Mouse (Mus musculus): ENCODE measurements at regions not wholly inside any gene's neighbourhood (a gene's known extent, or its start where the extent isn't known, plus 50 kb on each side); places are given as distances from the start of the nearest gene placed in this dataset.

DNA sequence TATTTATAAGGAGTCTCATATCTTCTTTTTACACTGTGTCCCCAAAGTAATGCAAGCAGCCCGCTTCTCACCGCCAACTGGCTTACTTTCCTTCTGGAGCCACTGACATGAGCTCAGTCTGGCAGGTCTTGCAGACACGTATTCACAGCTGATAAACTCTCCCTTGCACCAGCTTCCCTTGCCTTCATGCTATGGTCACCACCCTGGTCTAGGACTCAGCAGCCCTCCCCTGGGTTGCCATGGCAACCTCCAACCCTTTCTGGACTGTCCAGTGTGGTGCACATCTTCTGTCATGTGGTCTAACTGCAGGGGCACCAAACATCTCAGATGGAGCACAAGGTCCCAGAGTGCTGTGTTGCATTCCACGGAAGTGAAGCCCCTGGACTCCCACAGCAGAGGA is 102.1 kb upstream of the Kazn start:
- TF ChIP-seq CHD2 (IDR thresholded peaks at IDR 0.05; ENCODE audit: low read length): no peak
- TF ChIP-seq CTCF (conservative IDR thresholded peaks at IDR 0.05 in 1 of 2, IDR thresholded peaks at IDR 0.05 in 1 of 2; ENCODE audit: low read depth in 2 of 2, low read length in 2 of 2): no peak
- TF ChIP-seq TBP (conservative IDR thresholded peaks at IDR 0.05; ENCODE audit: low read depth, low read length): no peak
- no peak for TF ChIP-seq JUN (IDR thresholded peaks at IDR 0.05; ENCODE audit: insufficient read depth, low read depth, low read length)
- no peak for TF ChIP-seq ZC3H11A (IDR thresholded peaks at IDR 0.05; ENCODE audit: low read depth, low read length)
- TF ChIP-seq MAX (IDR thresholded peaks at IDR 0.05; ENCODE audit: low read length): no peak
- TF ChIP-seq MAFK (IDR thresholded peaks at IDR 0.05; ENCODE audit: insufficient replicate concordance, low read length): no peak
- TF ChIP-seq POLR2A (IDR thresholded peaks at IDR 0.05; ENCODE audit: low read depth, low read length): no peak
- TF ChIP-seq EP300 (IDR thresholded peaks at IDR 0.05; ENCODE audit: low read length): no peak

All from CH12.LX (cell line).